Comparison of ENCODE assay signal across 20 mouse cellular contexts in the genomic region with DNA sequence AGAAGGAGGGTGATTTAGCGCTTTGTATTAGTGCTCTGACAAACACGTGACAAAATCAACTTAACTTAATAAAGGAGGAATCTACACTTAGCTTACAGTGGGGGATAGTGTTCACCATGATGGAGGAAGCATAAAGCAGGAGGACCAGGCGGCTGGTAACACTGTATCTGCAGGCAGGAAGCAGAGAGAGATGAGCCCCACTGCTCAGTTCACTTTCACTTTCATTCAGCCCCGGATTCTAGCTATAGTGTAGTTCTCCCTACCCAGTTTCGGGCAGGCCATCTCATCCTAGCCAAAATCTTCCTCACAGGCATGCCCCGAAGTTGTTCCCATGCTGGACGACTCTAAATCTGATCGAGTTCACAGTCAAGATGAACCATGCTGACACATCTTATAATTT.
DNase-seq lines count a peak whose midpoint lies in the region; ATAC-seq and TF ChIP-seq lines count a peak whose summit lies in the region.
"Had no signal": no experiment of that assay in that cellular context is flagged by ENCODE, and none has a peak within 500 bp of the region (broad histone marks: within the 10 kb centered on the region; RNA-seq: fewer than 3 reads in every experiment).

No protein-coding gene starts in this region.

- H3K4me1 ChIP-seq in MEL (ENCODE audit: control insufficient read depth in 1 of 2, insufficient read depth in 2 of 2, low read length in 2 of 2): no peaks in the 10 kb centered on the region
- H3K4me1 ChIP-seq in stomach, postnatal 0 days (replicated peaks; ENCODE audit: control insufficient read depth, insufficient read depth): no peaks in the 10 kb centered on the region
- H3K4me1 ChIP-seq: embryonic facial prominence, embryonic 12.5 days; heart, embryonic 15.5 days; limb, embryonic 15.5 days; midbrain, embryonic 12.5 days had no signal

- peak; percentile 78 for ATAC-seq in megakaryocyte, adult 5-6 weeks (ENCODE audit: poor library complexity, severe bottlenecking)
- ATAC-seq in stomach, postnatal 0 days (ENCODE audit: low FRiP score, low TSS enrichment): no peak
- ATAC-seq: forebrain, postnatal 0 days had no signal

- no peak for TF ChIP-seq RAD21 in MEL (IDR thresholded peaks at IDR 0.05; ENCODE audit: low read depth, low read length)

- H3K4me3 ChIP-seq in MEL (ENCODE audit: control insufficient read depth in 1 of 2, insufficient read depth in 1 of 2, low read depth in 2 of 2, low read length in 2 of 2): peak overlapping the region; percentile 43 to 57
- H3K4me3 ChIP-seq in stomach, postnatal 0 days (ENCODE audit: low read depth, low read length): no peak overlapping the region
- H3K4me3 ChIP-seq: embryonic facial prominence, embryonic 12.5 days; gastrocnemius, adult 2 months; heart, adult 2 months; heart, embryonic 15.5 days; limb, embryonic 15.5 days; midbrain, embryonic 12.5 days had no signal

- no peak overlapping the region for H3K27ac ChIP-seq in MEL (ENCODE audit: control insufficient read depth, low read depth, low read length)
- no peak overlapping the region for H3K27ac ChIP-seq in stomach, postnatal 0 days (replicated peaks)
- H3K27ac ChIP-seq: embryonic facial prominence, embryonic 12.5 days; gastrocnemius, adult 2 months; heart, adult 2 months; heart, embryonic 15.5 days; limb, embryonic 15.5 days; midbrain, embryonic 12.5 days had no signal

- peak; percentile 50 to 57 for DNase-seq in spleen, postnatal 36 days (ENCODE audit: low spot score in 2 of 2)
- DNase-seq in spleen, adult 12 weeks (ENCODE audit: low spot score): no peak
- peak; percentile 20 for DNase-seq in MEL (ENCODE audit: low read depth, low spot score)
- DNase-seq in splenic B cell, adult 2 months (ENCODE audit: low read depth, low spot score): peak; percentile 67
- DNase-seq in stomach, postnatal 0 days (ENCODE audit: low spot score): no peak
- no peak for DNase-seq in adrenal gland, adult (ENCODE audit: inconsistent age in 2 of 2, low spot score in 1 of 2)
- no peak for DNase-seq in gastrocnemius, postnatal 4 days (ENCODE audit: low spot score in 2 of 2)
- DNase-seq: adrenal gland, postnatal 25 days; cerebellum, adult 2 months; forebrain, postnatal 0 days; gastrocnemius, adult 2 months; heart, adult 2 months; layer of hippocampus, postnatal 36 days; lung, adult 18-20 months had no signal

- TF ChIP-seq EP300 in MEL (IDR thresholded peaks at IDR 0.05; ENCODE audit: low read depth in 1 of 2, low read length in 2 of 2): no peak
- no peak for TF ChIP-seq EP300 in stomach, postnatal 0 days (optimal IDR thresholded peaks at IDR 0.05)

- H3K4me2 ChIP-seq in stomach, postnatal 0 days (replicated peaks; ENCODE audit: low read depth): no peak overlapping the region
- H3K4me2 ChIP-seq: embryonic facial prominence, embryonic 12.5 days; heart, embryonic 15.5 days; limb, embryonic 15.5 days; midbrain, embryonic 12.5 days had no signal

- H3K9me3 ChIP-seq in MEL (replicated peaks; ENCODE audit: insufficient read depth, low read length): no peaks in the 10 kb centered on the region
- H3K9me3 ChIP-seq in stomach, postnatal 0 days (ENCODE audit: control insufficient read depth, low read length): no peaks in the 10 kb centered on the region
- H3K9me3 ChIP-seq: embryonic facial prominence, embryonic 12.5 days; G1E; heart, embryonic 15.5 days; limb, embryonic 15.5 days; midbrain, embryonic 12.5 days had no signal

- H3K36me3 ChIP-seq in MEL (ENCODE audit: control insufficient read depth in 1 of 2, insufficient read depth in 2 of 2, low read length in 2 of 2): no peaks in the 10 kb centered on the region
- H3K36me3 ChIP-seq in splenic B cell, adult 2 months (ENCODE audit: control insufficient read depth, insufficient read depth, low read length, poor library complexity, severe bottlenecking): no peaks in the 10 kb centered on the region
- no peaks in the 10 kb centered on the region for H3K36me3 ChIP-seq in stomach, postnatal 0 days (ENCODE audit: control insufficient read depth, insufficient read depth, low read length)
- H3K36me3 ChIP-seq: embryonic facial prominence, embryonic 12.5 days; G1E; heart, embryonic 15.5 days; limb, embryonic 15.5 days; midbrain, embryonic 12.5 days had no signal

- no peaks in the 10 kb centered on the region; a peak in 1 of 4 replicates for H3K27me3 ChIP-seq in MEL (ENCODE audit: control insufficient read depth in 1 of 2, insufficient read depth in 2 of 2, low read length in 2 of 2)
- no peaks in the 10 kb centered on the region; the same call in 1 of the 2 replicates for H3K27me3 ChIP-seq in splenic B cell, adult 2 months (ENCODE audit: control insufficient read depth, insufficient read depth, low read length, poor library complexity, severe bottlenecking)
- H3K27me3 ChIP-seq in stomach, postnatal 0 days (ENCODE audit: control insufficient read depth, insufficient read depth, low read length): no peaks in the 10 kb centered on the region
- H3K27me3 ChIP-seq: embryonic facial prominence, embryonic 12.5 days; heart, embryonic 15.5 days; limb, embryonic 15.5 days; midbrain, embryonic 12.5 days had no signal

- H3K9ac ChIP-seq in MEL (ENCODE audit: control insufficient read depth, low read depth, low read length, poor library complexity, severe bottlenecking): no peak overlapping the region
- H3K9ac ChIP-seq in stomach, postnatal 0 days (ENCODE audit: low read length): no peak overlapping the region
- H3K9ac ChIP-seq: embryonic facial prominence, embryonic 12.5 days; forebrain, postnatal 0 days; heart, embryonic 15.5 days; limb, embryonic 15.5 days; midbrain, embryonic 12.5 days had no signal

- WGBS in stomach, postnatal 0 days: 80% methylated on average over 8 of the region's 8 CpGs

- TF ChIP-seq CTCF in MEL (IDR thresholded peaks at IDR 0.05 in 2 of 3, conservative IDR thresholded peaks at IDR 0.05 in 1 of 3; ENCODE audit: control insufficient read depth in 1 of 3, insufficient read depth in 1 of 3, low read depth in 2 of 3, low read length in 3 of 3, poor library complexity in 1 of 3, severe bottlenecking in 1 of 3): no peak
- TF ChIP-seq CTCF in stomach, postnatal 0 days (IDR thresholded peaks at IDR 0.05; ENCODE audit: low read depth): no peak

- H3K79me2 ChIP-seq in MEL (ENCODE audit: control insufficient read depth, insufficient read depth, low read length, poor library complexity): no peaks in the 10 kb centered on the region

- no peak for TF ChIP-seq POLR2A in MEL (IDR thresholded peaks at IDR 0.05; ENCODE audit: control insufficient read depth in 1 of 2, insufficient read depth in 1 of 2, low read depth in 1 of 2, low read length in 2 of 2, poor library complexity in 1 of 2)

TF ChIP-seq in MEL, 35 proteins besides CTCF, POLR2A, EP300 and RAD21:
- no peak for TF ChIP-seq ZC3H11A (IDR thresholded peaks at IDR 0.05; ENCODE audit: low read depth, low read length)

Comparison
In these comparisons a context has a peak if more than half of its experiments do, and no peak if none do; other contexts are left out.
1. DNase-seq: peak in spleen, postnatal 36 days (2 of 2), MEL (single experiment) and splenic B cell, adult 2 months (single experiment); none in spleen, adult 12 weeks (single experiment), stomach, postnatal 0 days (single experiment), adrenal gland, adult (0 of 2) and gastrocnemius, postnatal 4 days (0 of 2).